Mouse (Mus musculus) forebrain, embryonic 15.5 days (tissue): Measurements from ENCODE around the gene Pcbp1. TPM values are rescaled to one million over a fixed set of nuclear protein-coding genes. Genes with fewer than 3 reads are reported as not detected.

ENCODE experiments used
- ATAC-seq: fragments of 200-750 bp; cut with Nextera tagmentation; replicated peaks from 2 replicates; pipeline ENCODE4 v1.8.0; 2017; ENCODE audit warnings: mild to moderate bottlenecking, moderate TSS enrichment, moderate library complexity
- H3K27ac ChIP-seq: fragments of 300-500 bp; sonication (generic); replicated peaks from 2 replicates; pipeline ENCODE4 v1.5.1; 2015; ENCODE audit warnings: mild to moderate bottlenecking, inconsistent platforms
- H3K27me3 ChIP-seq: fragments of 300-500 bp; sonication (generic); 2 replicates; pipeline ENCODE4 v1.6.1; 2015; ENCODE audit warnings: inconsistent platforms
- H3K36me3 ChIP-seq: fragments of 300-500 bp; sonication (generic); 2 replicates; pipeline ENCODE4 v1.6.1; 2015; ENCODE audit warnings: mild to moderate bottlenecking, inconsistent platforms
- H3K4me1 ChIP-seq: fragments of 300-500 bp; sonication (generic); 2 replicates; pipeline ENCODE4 v1.6.1; 2015; ENCODE audit warnings: inconsistent platforms
- H3K4me2 ChIP-seq: fragments of 300-500 bp; sonication (generic); replicated peaks from 2 replicates; pipeline ENCODE4 v1.6.1; 2015; ENCODE audit warnings: mild to moderate bottlenecking, inconsistent platforms
- H3K4me3 ChIP-seq: fragments of 300-500 bp; sonication (generic); 2 replicates; pipeline ENCODE4 v1.5.1; 2015; ENCODE audit warnings: mild to moderate bottlenecking, inconsistent platforms
- H3K9ac ChIP-seq: fragments of 300-500 bp; sonication (generic); replicated peaks from 2 replicates; pipeline ENCODE4 v1.6.1; 2015; ENCODE audit warnings: mild to moderate bottlenecking, inconsistent platforms
- H3K9me3 ChIP-seq: fragments of 300-500 bp; sonication (generic); 2 replicates; pipeline ENCODE4 v1.6.1; 2016; ENCODE audit warnings: inconsistent platforms
- whole genome bisulfite sequencing: fragments of 180-500 bp; shearing (Covaris S2); methylation state at CpG from one replicate; pipeline ENCODE4 v1.1.7; 2015; ENCODE audit warnings: mixed read lengths; 5-methylcytosine and 5-hydroxymethylcytosine counted together
- polyA plus RNA-seq: library from polyadenylated mRNA; unstranded; fragments of >200 nt; fragmentation: Nextera tagmentation; extraction: Ambion mirVana; gene quantifications from 2 replicates; pipeline ENCODE4 v1.2.1, GENCODE M21; 2015

Gene Pcbp1
- polyA plus RNA-seq, 1 experiment from 2014 or later = 409 TPM

- no peaks in the 10 kb centered on the region for H3K4me1 ChIP-seq
- no peak overlapping the region for H3K27ac ChIP-seq
- peaks cover 64% of the 10 kb centered on the region for H3K36me3 ChIP-seq
Measured at GRCm38 (mm10) chr6:86543869-86544268, 17.7 kb upstream of the Pcbp1 start.

GRCm38 (mm10) chr6:86543060-86543459, 16.9 kb upstream of the Pcbp1 start:
- WGBS = 98% methylated on average over 13 of the region's 13 CpGs

More at GRCm38 (mm10) chr6:86543869-86544268, 17.7 kb upstream of the Pcbp1 start:
- ATAC-seq = no peak
- 94% methylated on average over 3 of the region's 3 CpGs for WGBS
- H3K27me3 ChIP-seq = no peaks in the 10 kb centered on the region
- H3K9me3 ChIP-seq = no peaks in the 10 kb centered on the region
- no peak overlapping the region for H3K4me2 ChIP-seq
- no peak overlapping the region for H3K4me3 ChIP-seq
- H3K9ac ChIP-seq = no peak overlapping the region

GRCm38 (mm10) chr6:86541650-86542049, 15.5 kb upstream of the Pcbp1 start:
- Histone ChIP-seq H3K9ac (no peak overlapping the region), H3K9me3 (no peaks in the 10 kb centered on the region), H3K4me3 (no peak overlapping the region), H3K4me1 (no peaks in the 10 kb centered on the region), H3K4me2 (no peak overlapping the region), H3K36me3 (peaks cover 67% of the 10 kb centered on the region), H3K27me3 (no peaks in the 10 kb centered on the region), H3K27ac (no peak overlapping the region)
- ATAC-seq = no peak
- WGBS = 82% methylated on average over 2 of the region's 2 CpGs

More at GRCm38 (mm10) chr6:86543060-86543459, 16.9 kb upstream of the Pcbp1 start:
- Histone ChIP-seq H3K4me2 (no peak overlapping the region), H3K4me1 (no peaks in the 10 kb centered on the region), H3K9me3 (no peaks in the 10 kb centered on the region), H3K27ac (no peak overlapping the region), H3K9ac (no peak overlapping the region), H3K36me3 (peaks cover 66% of the 10 kb centered on the region), H3K27me3 (no peaks in the 10 kb centered on the region), H3K4me3 (no peak overlapping the region)
- ATAC-seq = no peak

- Histone ChIP-seq H3K27ac (no peak overlapping the region), H3K4me2 (no peak overlapping the region), H3K9me3 (no peaks in the 10 kb centered on the region), H3K4me3 (no peak overlapping the region), H3K9ac (no peak overlapping the region), H3K4me1 (peaks cover 17% of the 10 kb centered on the region), H3K36me3 (peaks cover 27% of the 10 kb centered on the region), H3K27me3 (no peaks in the 10 kb centered on the region)
- 91% methylated on average over 1 of the region's 1 CpGs for WGBS
- ATAC-seq = no peak
Measured at GRCm38 (mm10) chr6:86528451-86528785, 2.3 kb upstream of the Pcbp1 start.

- Histone ChIP-seq H3K36me3 (peaks cover 21% of the 10 kb centered on the region), H3K27ac (peak overlapping the region; percentile 100), H3K27me3 (no peaks in the 10 kb centered on the region), H3K4me3 (peak overlapping the region; percentile 99), H3K9me3 (no peaks in the 10 kb centered on the region), H3K4me2 (peak overlapping the region; percentile 87), H3K4me1 (peaks cover 21% of the 10 kb centered on the region), H3K9ac (peak overlapping the region; percentile 90)
- WGBS = 45% methylated on average over 2 of the region's 4 CpGs
- no peak for ATAC-seq
Measured at GRCm38 (mm10) chr6:86527766-86528450, 1.8 kb upstream of the Pcbp1 start.

GRCm38 (mm10) chr6:86526961-86527740, 1.0 kb upstream of the Pcbp1 start:
- H3K4me1 ChIP-seq = peaks cover 27% of the 10 kb centered on the region
- H3K27ac ChIP-seq = peak overlapping the region; percentile 100
- 4% methylated on average over 49 of the region's 49 CpGs for WGBS
- peak; percentile 54 for ATAC-seq
- peak overlapping the region; percentile 99 for H3K4me3 ChIP-seq
- peak overlapping the region; percentile 87 for H3K4me2 ChIP-seq
- H3K9me3 ChIP-seq = no peaks in the 10 kb centered on the region
- peak overlapping the region; percentile 90 for H3K9ac ChIP-seq
- H3K27me3 ChIP-seq = no peaks in the 10 kb centered on the region
- H3K36me3 ChIP-seq = peaks cover 21% of the 10 kb centered on the region

- Histone ChIP-seq H3K4me3 (peak overlapping the region; percentile 99), H3K36me3 (peaks cover 18% of the 10 kb centered on the region; the same call in 1 of the 2 replicates), H3K4me1 (peaks cover 28% of the 10 kb centered on the region), H3K27me3 (no peaks in the 10 kb centered on the region), H3K27ac (peak overlapping the region; percentile 100), H3K9me3 (no peaks in the 10 kb centered on the region), H3K4me2 (peak overlapping the region; percentile 87), H3K9ac (peak overlapping the region; percentile 90)
- under 1% methylated on average over 36 of the region's 36 CpGs for WGBS
- peak; percentile 54 for ATAC-seq
Measured at GRCm38 (mm10) chr6:86525646-86526031, 482 bp downstream of the Pcbp1 start.

- peak overlapping the region; percentile 87 for H3K4me2 ChIP-seq
- peak overlapping the region; percentile 90 for H3K9ac ChIP-seq
- under 1% methylated on average over 51 of the region's 51 CpGs for WGBS
- peak overlapping the region; percentile 100 for H3K27ac ChIP-seq
- H3K36me3 ChIP-seq = peaks cover 16% of the 10 kb centered on the region; the same call in 1 of the 2 replicates
- H3K4me1 ChIP-seq = peaks cover 28% of the 10 kb centered on the region
- H3K9me3 ChIP-seq = no peaks in the 10 kb centered on the region
- H3K4me3 ChIP-seq = peak overlapping the region; percentile 99
- no peaks in the 10 kb centered on the region for H3K27me3 ChIP-seq
- no peak for ATAC-seq
Measured at GRCm38 (mm10) chr6:86524879-86525645, 1.1 kb downstream of the Pcbp1 start.

GRCm38 (mm10) chr6:86523755-86524434, 2.2 kb downstream of the Pcbp1 start:
- no peaks in the 10 kb centered on the region for H3K27me3 ChIP-seq
- H3K4me3 ChIP-seq = peak overlapping the region; percentile 99
- no peaks in the 10 kb centered on the region for H3K9me3 ChIP-seq
- no peak for ATAC-seq
- peak overlapping the region; percentile 100 for H3K27ac ChIP-seq
- H3K9ac ChIP-seq = peak overlapping the region; percentile 90
- H3K4me2 ChIP-seq = peak overlapping the region; percentile 87
- peaks cover 13% of the 10 kb centered on the region; the same call in 1 of the 2 replicates for H3K36me3 ChIP-seq
- H3K4me1 ChIP-seq = peaks cover 28% of the 10 kb centered on the region
- WGBS = under 1% methylated on average over 15 of the region's 15 CpGs

GRCm38 (mm10) chr6:86523242-86523754, 2.8 kb downstream of the Pcbp1 start:
- H3K4me3 ChIP-seq = peak overlapping the region; percentile 99
- H3K27ac ChIP-seq = peak overlapping the region; percentile 100

More at GRCm38 (mm10) chr6:86523242-86523754, 2.8 kb downstream of the Pcbp1 start:
- Histone ChIP-seq H3K9ac (peak overlapping the region; percentile 90), H3K4me2 (peak overlapping the region; percentile 87), H3K27me3 (no peaks in the 10 kb centered on the region), H3K9me3 (no peaks in the 10 kb centered on the region), H3K4me1 (peaks cover 26% of the 10 kb centered on the region), H3K36me3 (peaks cover 13% of the 10 kb centered on the region; the same call in 1 of the 2 replicates)
- 35% methylated on average over 3 of the region's 3 CpGs for WGBS
- no peak for ATAC-seq
